1 mouse cellular context compared by ENCODE assay signal in the genomic region with DNA sequence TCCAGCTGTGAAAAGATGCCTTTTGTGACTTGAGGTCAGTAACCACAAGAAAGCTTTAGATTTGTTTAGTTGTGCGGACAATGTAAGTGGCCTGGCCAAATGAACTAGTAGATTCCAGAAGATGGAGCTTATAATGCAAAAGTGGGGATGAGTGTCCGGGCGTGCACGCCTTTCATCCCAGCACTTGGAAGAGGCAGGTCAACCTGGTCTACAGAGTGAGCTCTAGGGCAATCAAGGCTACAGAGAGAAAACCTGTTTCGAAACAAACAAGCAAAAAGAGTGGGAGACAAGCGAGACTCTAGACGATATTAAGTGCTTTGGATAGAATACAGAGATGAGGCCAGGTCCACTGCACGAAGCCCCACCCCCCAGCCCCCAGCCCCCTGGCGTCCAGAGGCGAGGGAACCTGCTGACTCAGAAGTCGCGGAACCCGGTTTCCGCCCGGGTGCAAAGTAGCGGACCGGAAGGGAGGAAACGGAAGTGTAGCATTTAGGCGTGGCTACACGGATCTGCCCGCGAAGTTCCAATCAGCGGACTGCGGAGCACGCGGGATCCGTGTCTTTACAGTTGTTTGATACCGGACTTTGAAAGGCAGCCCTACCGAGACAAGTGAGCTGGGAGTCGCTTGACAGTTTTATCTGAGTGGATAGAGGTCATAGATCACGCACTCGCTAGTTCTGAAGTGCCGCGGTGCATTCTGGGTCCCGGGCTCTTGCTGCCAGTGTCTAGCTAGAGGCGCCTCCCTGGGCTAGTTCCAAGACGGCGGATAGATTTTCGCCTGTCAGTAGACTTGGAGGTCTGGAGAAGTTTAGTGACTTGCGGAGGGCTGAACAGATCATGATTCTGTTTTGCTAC.
TF ChIP-seq lines count a peak whose summit lies in the region.

A gene (plus strand): TSS at position 492 of the 855 bp plus-strand sequence.

TF ChIP-seq in MEL, 35 proteins besides CTCF, POLR2A, EP300 and RAD21 (continued from another document):
- TF ChIP-seq MEF2A (IDR thresholded peaks at IDR 0.05; ENCODE audit: extremely low read depth, insufficient replicate concordance, low read depth, low read length, poor library complexity, severe bottlenecking) (no peak), MAX (IDR thresholded peaks at IDR 0.05; ENCODE audit: low read length) (peak; percentile 91), ZNF384 (IDR thresholded peaks at IDR 0.05; ENCODE audit: low read depth, low read length) (no peak), ELF1 (IDR thresholded peaks at IDR 0.05; ENCODE audit: low read depth, low read length) (peak; percentile 70), TBP (IDR thresholded peaks at IDR 0.05; ENCODE audit: low read depth, low read length) (peak; percentile 84), E2F4 (IDR thresholded peaks at IDR 0.05; ENCODE audit: borderline replicate concordance, low read depth, low read length) (peak; percentile 91; the same call in 1 of the 2 replicates), CHD1 (IDR thresholded peaks at IDR 0.05; ENCODE audit: low read depth, low read length) (no peak), BHLHE40 (IDR thresholded peaks at IDR 0.05; ENCODE audit: borderline replicate concordance, low read depth, low read length) (no peak), JUND (IDR thresholded peaks at IDR 0.05; ENCODE audit: low read depth, low read length) (no peak)
